Mouse (Mus musculus) embryonic facial prominence, embryonic 11.5 days (tissue): ENCODE results near the gene Gm11238. TPM values are rescaled to one million over a fixed set of nuclear protein-coding genes. Genes with fewer than 3 reads are reported as not detected.

Experiments
- polyA plus RNA-seq: library from polyadenylated mRNA; unstranded; fragments of >200 nt; fragmentation: Nextera tagmentation; extraction: Ambion mirVana; gene quantifications from 2 replicates; pipeline ENCODE4 v1.2.1, GENCODE M21; 2014

Gm11238 gene
- polyA plus RNA-seq, 1 experiment from 2014 or later: not detected

Other genes starting within 250 kb of the Gm11238 start
- not detected in 2 replicates for gene Gm11487, start 202.8 kb upstream of the Gm11238 start, polyA plus RNA-seq
- gene Gm11237, start 15.1 kb downstream of the Gm11238 start, polyA plus RNA-seq: not detected in 2 replicates
- gene Gm11236, start 30.2 kb downstream of the Gm11238 start, polyA plus RNA-seq: not detected in 2 replicates
- gene Gm11239, start 60.5 kb downstream of the Gm11238 start, polyA plus RNA-seq: 0.20 TPM in 1 of 2 replicates, not detected in the other
- not detected in 2 replicates for gene Gm428, start 75.6 kb downstream of the Gm11238 start, polyA plus RNA-seq
- 3.6 and 3.9 TPM in 2 replicates for gene Rasef, start 183.1 kb downstream of the Gm11238 start, polyA plus RNA-seq